Mouse (Mus musculus) olfactory bulb, adult 2 months (tissue): Measurements from ENCODE around the gene Cxcr4.

ENCODE experiments used
- CTCF ChIP-seq: fragments of 200-500 bp; IDR thresholded peaks from 2 replicates; pipeline ENCODE4 v1.5.1; 2012; ENCODE audit warnings: low read depth, mild to moderate bottlenecking, low read length, moderate library complexity; ENCODE audit not compliant: insufficient read depth
- POLR2A ChIP-seq: fragments of 200-500 bp; IDR thresholded peaks from 2 replicates; pipeline ENCODE4 v1.6.1; 2012; ENCODE audit warnings: mild to moderate bottlenecking, low read depth, low read length, moderate library complexity; ENCODE audit not compliant: insufficient read depth

GRCm38 (mm10) chr1:128586162-128586927 is 5.7 kb downstream of the Cxcr4 start:
- TF ChIP-seq POLR2A (no peak), CTCF (no peak)
